Mouse (Mus musculus): ENCODE results near the gene Atp6v0d1. TPM values are rescaled to one million over a fixed set of nuclear protein-coding genes. Genes with fewer than 3 reads are reported as not detected.

Gene Atp6v0d1
- total and polyA plus RNA-seq, 3 experiments, result 51.1 to 83.8 TPM; not detected in 1

DNA sequence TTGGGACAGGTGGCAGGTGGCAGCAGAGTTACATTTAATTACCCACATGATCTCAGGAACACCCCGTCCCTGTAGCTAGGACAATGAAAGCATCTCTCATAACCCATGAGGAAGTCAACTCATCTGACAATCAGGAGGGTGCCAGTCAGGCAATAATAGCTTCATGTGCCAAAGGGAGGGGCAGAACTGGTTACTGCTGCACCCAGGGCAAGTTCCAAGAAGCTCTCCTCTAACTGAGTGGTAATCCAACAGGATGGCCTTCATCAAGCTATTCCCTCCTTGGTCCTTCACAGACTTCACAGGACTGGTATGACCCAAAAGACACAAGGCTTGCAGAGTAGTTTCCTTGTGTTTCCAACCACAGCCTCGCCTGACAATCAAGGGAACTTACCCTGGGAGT, 15.8 kb downstream of the Atp6v0d1 start:
- Histone ChIP-seq H3K27ac (ENCODE audit: control insufficient read depth, low read depth, low read length) (no peak overlapping the region), H3K4me1 (ENCODE audit: control insufficient read depth in 1 of 2, insufficient read depth in 2 of 2, low read length in 2 of 2) (peaks cover 6 to 17% of the 10 kb centered on the region in 2 experiments; a peak in 3 of 4 replicates), H3K79me2 (ENCODE audit: control insufficient read depth, insufficient read depth, low read length, poor library complexity) (peaks cover 3% of the 10 kb centered on the region; the same call in 1 of the 2 replicates), H3K27me3 (ENCODE audit: control insufficient read depth in 1 of 2, insufficient read depth in 2 of 2, low read length in 2 of 2) (no peaks in the 10 kb centered on the region), H3K9ac (ENCODE audit: control insufficient read depth, low read depth, low read length, poor library complexity, severe bottlenecking) (no peak overlapping the region), H3K36me3 (ENCODE audit: control insufficient read depth in 1 of 2, insufficient read depth in 2 of 2, low read length in 2 of 2) (peaks cover 0 to 13% of the 10 kb centered on the region in 2 experiments; a peak in 3 of 4 replicates), H3K4me3 (ENCODE audit: control insufficient read depth in 1 of 2, insufficient read depth in 1 of 2, low read depth in 2 of 2, low read length in 2 of 2) (no peak overlapping the region), H3K9me3 (replicated peaks; ENCODE audit: insufficient read depth, low read length) (no peaks in the 10 kb centered on the region)
- DNase-seq (ENCODE audit: low read depth, low spot score), result no peak
- no peak for TF ChIP-seq USF2 (IDR thresholded peaks at IDR 0.05; ENCODE audit: borderline replicate concordance in 1 of 2, insufficient read depth in 1 of 2, low read depth in 1 of 2, low read length in 2 of 2)

DNA sequence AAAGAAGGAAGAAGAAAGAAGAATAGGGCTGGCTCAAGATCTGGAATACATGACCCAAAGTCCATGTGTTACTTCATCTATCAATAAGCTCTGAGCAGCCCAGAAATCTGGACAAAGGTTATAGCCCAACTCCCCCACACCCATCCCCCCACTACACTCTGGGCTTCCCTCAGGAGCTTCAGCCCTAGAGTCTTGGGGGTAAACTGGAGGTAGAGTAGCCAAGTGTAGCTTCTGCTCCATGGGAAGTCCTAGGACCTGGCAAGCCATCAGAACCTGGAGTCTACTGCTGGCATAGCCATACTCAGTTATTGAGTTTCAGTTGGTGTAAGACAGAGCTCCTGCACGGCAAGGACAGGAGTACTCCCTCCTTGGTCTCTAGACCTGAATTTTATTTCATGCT, 16.3 kb downstream of the Atp6v0d1 start:
- DNase-seq (ENCODE audit: low read depth, low spot score), result no peak
- Histone ChIP-seq H3K27ac (ENCODE audit: control insufficient read depth, low read depth, low read length) (no peak overlapping the region), H3K9me3 (replicated peaks; ENCODE audit: insufficient read depth, low read length) (no peaks in the 10 kb centered on the region), H3K79me2 (ENCODE audit: control insufficient read depth, insufficient read depth, low read length, poor library complexity) (peaks cover 3% of the 10 kb centered on the region; the same call in 1 of the 2 replicates), H3K27me3 (ENCODE audit: control insufficient read depth in 1 of 2, insufficient read depth in 2 of 2, low read length in 2 of 2) (no peaks in the 10 kb centered on the region), H3K9ac (ENCODE audit: control insufficient read depth, low read depth, low read length, poor library complexity, severe bottlenecking) (no peak overlapping the region), H3K4me3 (ENCODE audit: control insufficient read depth in 1 of 2, insufficient read depth in 1 of 2, low read depth in 2 of 2, low read length in 2 of 2) (no peak overlapping the region), H3K4me1 (ENCODE audit: control insufficient read depth in 1 of 2, insufficient read depth in 2 of 2, low read length in 2 of 2) (peaks cover 7 to 23% of the 10 kb centered on the region in 2 experiments), H3K36me3 (ENCODE audit: control insufficient read depth in 1 of 2, insufficient read depth in 2 of 2, low read length in 2 of 2) (peaks cover 0 to 18% of the 10 kb centered on the region in 2 experiments; a peak in 3 of 4 replicates)
- TF ChIP-seq MEF2A (IDR thresholded peaks at IDR 0.05; ENCODE audit: extremely low read depth, insufficient replicate concordance, low read depth, low read length, poor library complexity, severe bottlenecking) (no peak), NELFE (IDR thresholded peaks at IDR 0.05; ENCODE audit: low read depth, low read length) (no peak), ZC3H11A (IDR thresholded peaks at IDR 0.05; ENCODE audit: low read depth, low read length) (no peak), MYC (IDR thresholded peaks at IDR 0.05; ENCODE audit: low read depth, low read length) (no peak), ELF1 (IDR thresholded peaks at IDR 0.05; ENCODE audit: low read depth, low read length) (no peak), SIN3A (IDR thresholded peaks at IDR 0.05; ENCODE audit: low read length) (no peak), MXI1 (IDR thresholded peaks at IDR 0.05; ENCODE audit: low read depth, low read length) (no peak), KAT2A (conservative IDR thresholded peaks at IDR 0.05; ENCODE audit: low read depth, low read length) (no peak), TBP (IDR thresholded peaks at IDR 0.05; ENCODE audit: low read depth, low read length) (no peak), POLR2AphosphoS2 (IDR thresholded peaks at IDR 0.05; ENCODE audit: low read length) (no peak), JUND (IDR thresholded peaks at IDR 0.05; ENCODE audit: low read depth, low read length) (no peak), EP300 (IDR thresholded peaks at IDR 0.05; ENCODE audit: low read depth in 1 of 2, low read length in 2 of 2) (no peak), MAX (IDR thresholded peaks at IDR 0.05; ENCODE audit: low read length) (no peak), RAD21 (IDR thresholded peaks at IDR 0.05; ENCODE audit: low read depth, low read length) (no peak), USF1 (IDR thresholded peaks at IDR 0.05; ENCODE audit: low read depth, low read length) (no peak)

Measured in MEL (cell line).